Mouse (Mus musculus): ENCODE measurements around the gene Adat1.

GRCm38 (mm10) chr8:111919663-111920062 is 72.4 kb downstream of the Adat1 start:
- TF ChIP-seq E2F4 (IDR thresholded peaks at IDR 0.05; ENCODE audit: borderline replicate concordance, low read depth, low read length) (no peak), CTCF (IDR thresholded peaks at IDR 0.05 in 2 of 3, conservative IDR thresholded peaks at IDR 0.05 in 1 of 3; ENCODE audit: control insufficient read depth in 1 of 3, insufficient read depth in 1 of 3, low read depth in 2 of 3, low read length in 3 of 3, poor library complexity in 1 of 3, severe bottlenecking in 1 of 3) (peak; percentile 45 to 94 (median 75)), TAL1 (IDR thresholded peaks at IDR 0.05; ENCODE audit: low read length) (no peak)
